Mouse (Mus musculus) sigmoid colon, adult 10 weeks (tissue): ENCODE data around the gene Pglyrp3. TPM values are rescaled to one million over a fixed set of nuclear protein-coding genes. Genes with fewer than 3 reads are reported as not detected.

ENCODE experiments used
- polyA plus RNA-seq: library from polyadenylated mRNA; stranded (reverse); fragments of 350-450 nt; fragmentation: Illumina TruSeq; extraction: RNeasy Lipid Tissue Mini Kit (QIAGEN cat#74804); gene quantifications from one replicate; pipeline ENCODE4 v1.2.3, GENCODE M21; 2014; ENCODE audit warnings: low read depth, low replicate concordance

Gene Pglyrp3
- polyA plus RNA-seq: not detected

DNA sequence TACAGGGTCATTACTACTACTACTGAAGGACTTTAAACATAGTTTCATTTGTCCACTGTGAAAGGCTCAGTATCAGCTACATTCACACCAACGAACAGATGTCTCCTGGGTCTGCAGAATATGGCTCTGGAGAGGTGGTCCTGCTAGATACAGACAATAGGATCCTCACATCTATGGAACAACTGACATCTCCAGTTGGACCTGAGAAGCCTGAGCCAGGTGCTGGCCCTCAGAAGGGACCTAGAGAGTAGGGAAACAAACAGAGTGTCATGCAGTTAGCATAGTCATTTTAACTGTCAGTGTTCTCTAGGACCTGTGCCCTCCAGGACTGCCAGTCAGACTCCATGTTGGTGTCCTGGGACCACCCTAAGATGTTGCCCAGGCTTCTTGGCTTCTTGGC is at the start of gene Pglyrp3:
Gene Pglyrp3 (plus strand): TSS at position 301 of the 400 bp plus-strand sequence.

Other genes with a start within 250 kb of the Pglyrp3 start
- not detected for gene Lor, start 68.6 kb downstream of the Pglyrp3 start, polyA plus RNA-seq
- gene Prr9, start 109.4 kb downstream of the Pglyrp3 start, polyA plus RNA-seq: not detected
- gene Lelp1, start 128.2 kb downstream of the Pglyrp3 start, polyA plus RNA-seq: not detected
- 1,777 TPM for gene Sprr2a1, start 201.2 kb downstream of the Pglyrp3 start, polyA plus RNA-seq
- gene Sprr2a2, start 201.3 kb downstream of the Pglyrp3 start, polyA plus RNA-seq: 3,571 TPM